Mouse (Mus musculus) C3H10T1/2 (cell line): Measurements from ENCODE around the gene Donson. TPM values are rescaled to one million over a fixed set of nuclear protein-coding genes. Genes with fewer than 3 reads are reported as not detected.

Experiments used
- polyA plus RNA-seq, 2 experiments: library from polyadenylated mRNA; unstranded; fragments of >200 nt; fragmentation: generic; extraction: Trizol; gene quantifications; one replicate each; pipeline ENCODE4 v1.2.1; 2012; ENCODE audit warnings: missing spikeins in 2 of 2

Donson gene
- polyA plus RNA-seq, result 1 to 10 TPM; 1.5 to 3.9 TPM

DNA sequence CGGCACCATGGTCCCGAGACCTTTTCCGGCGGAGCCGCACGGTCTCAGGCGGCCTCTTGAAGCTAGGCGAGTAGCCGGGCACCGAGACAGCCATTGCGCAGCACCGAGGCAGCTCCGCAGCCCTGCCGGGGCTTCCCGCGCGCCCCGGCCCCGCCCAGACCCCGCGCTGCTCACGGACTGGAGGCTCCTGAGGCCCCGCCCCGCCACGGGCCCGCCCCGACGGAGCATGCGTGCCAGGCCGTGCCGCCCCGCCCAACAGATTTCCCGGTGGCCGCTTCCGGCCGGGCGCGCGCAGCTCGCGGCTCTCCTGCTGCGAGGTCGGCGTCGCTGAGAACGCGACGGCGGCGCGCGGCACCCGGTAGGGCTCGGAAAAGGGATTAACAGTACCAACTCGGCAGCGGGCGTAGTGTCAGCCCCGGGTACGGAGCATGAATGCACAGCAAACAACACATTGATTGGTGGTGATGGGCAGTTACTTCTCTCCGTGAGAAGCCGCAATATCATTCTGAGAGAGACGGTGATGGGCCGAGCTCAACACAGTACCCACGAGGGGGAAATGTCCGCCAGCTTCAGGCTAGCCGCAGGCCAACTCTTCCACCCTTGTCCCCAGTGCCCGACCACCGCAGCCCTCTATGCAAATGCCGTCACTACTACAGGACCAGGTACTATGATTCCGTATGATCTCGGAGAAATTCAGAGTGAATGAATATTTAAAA is at the start of gene Donson:
Gene Donson, minus strand, starts transcription at position 152 of the 716 bp plus-strand sequence.

DNA sequence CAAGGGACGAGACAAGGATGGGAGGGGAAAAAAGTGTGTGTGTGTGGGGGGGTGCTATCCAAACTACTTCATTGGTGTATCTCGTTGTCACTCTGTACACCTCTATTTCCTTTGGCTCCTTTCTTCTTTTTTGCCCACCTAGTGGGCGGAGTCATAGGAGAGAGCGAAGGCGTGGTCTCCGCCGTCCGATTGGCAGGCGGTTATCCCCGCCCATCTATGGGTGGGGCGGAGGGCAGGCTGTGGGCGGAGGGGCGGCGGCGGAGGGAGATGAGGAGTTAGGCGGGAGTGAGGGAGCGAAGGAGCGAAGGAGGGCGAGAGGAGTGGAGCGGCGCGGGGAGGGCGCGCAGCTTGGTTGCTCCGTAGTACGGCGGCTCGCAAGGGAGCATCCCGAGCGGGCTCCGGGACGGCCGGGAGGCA is 40.5 kb upstream of the Donson start, which contains the start of gene Itsn1:
Gene Itsn1, plus strand, starts transcription at position 216 of the 417 bp plus-strand sequence.

DNA sequence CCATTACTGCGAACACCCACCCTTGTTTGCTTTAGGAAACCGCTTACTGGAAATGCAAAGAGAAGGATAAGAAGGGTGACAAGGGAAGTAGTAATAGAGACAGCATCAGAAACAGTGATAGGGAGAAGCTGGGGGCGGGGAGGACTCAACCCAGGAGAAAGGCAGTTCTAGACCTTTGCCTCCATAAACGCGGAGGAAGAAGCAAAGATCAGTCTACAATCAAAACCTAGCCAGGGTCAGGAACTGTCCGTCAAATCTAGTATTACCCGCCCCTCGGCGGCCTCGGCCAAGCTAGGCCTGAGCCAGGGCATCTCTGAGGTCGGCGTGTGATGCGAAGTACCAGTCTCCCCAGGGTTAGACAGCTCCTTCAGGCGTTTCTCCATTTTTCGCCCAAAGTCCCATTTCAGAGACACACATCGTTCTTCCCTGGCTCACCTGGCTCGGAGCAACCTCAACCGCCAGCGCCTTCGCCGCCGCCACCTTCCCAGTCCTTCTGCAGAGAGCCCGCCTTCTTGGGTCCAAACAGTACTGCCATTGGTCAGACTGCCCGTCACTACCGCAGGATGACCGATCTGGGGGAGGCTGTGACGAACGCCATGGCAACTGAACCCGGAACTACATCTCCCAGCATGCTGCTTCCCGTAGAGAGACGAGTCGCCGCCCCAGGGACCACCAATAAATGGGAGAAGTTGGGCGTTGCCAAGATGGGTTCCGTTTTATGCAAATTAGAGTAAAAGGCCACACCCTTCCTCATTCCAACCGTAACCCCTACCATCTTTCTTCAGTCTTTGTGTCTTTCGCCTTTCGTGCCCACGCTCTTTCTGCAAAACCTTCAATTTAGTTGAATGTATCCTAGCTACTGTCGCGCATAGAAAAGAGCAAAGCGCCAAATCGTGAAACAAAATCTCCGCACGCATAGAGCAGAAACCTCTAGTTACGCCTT is 39.8 kb upstream of the Donson start, which contains the start of gene Cryzl1:
Gene Cryzl1, minus strand, starts transcription at position 853 of the 943 bp plus-strand sequence.

DNA sequence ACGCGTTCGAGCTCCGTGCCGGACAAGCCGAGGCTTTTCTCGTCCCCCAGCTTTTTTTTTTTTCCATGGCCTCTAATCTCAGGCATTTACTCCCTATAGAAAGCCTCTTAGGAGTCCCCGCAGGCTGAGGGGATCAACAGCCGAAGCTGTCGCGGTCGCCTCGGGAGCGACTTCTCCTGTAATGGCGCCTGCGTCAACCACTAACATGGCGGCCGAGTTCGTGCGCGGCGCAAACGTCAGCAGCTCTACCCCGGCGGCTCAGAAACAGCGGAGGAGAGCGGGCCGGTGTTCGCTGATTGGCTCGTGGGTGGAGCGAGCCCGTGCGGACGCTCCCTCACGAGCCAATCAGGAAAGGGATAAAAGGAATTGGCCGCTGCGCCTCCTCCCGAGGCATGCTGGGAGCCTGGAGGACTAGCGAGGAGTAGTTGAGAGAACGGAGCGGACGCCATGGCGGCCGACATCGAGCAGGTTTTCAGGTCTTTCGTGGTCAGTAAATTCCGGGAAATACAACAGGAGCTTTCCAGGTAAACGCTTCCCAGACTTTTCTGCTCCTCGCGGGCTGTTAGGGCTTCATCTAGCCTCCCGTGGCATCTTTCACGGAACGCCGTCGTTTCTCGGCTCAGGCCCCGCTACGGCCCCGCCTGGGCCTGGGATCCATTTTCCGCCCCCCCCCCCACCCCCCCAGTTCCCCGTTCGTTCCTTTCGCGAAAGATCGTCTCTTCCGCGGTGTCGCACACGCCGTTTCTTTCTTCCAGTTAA is 40.9 kb downstream of the Donson start, which contains the start of gene Son:
Gene Son, plus strand, starts transcription at position 46 of the 759 bp plus-strand sequence.

DNA sequence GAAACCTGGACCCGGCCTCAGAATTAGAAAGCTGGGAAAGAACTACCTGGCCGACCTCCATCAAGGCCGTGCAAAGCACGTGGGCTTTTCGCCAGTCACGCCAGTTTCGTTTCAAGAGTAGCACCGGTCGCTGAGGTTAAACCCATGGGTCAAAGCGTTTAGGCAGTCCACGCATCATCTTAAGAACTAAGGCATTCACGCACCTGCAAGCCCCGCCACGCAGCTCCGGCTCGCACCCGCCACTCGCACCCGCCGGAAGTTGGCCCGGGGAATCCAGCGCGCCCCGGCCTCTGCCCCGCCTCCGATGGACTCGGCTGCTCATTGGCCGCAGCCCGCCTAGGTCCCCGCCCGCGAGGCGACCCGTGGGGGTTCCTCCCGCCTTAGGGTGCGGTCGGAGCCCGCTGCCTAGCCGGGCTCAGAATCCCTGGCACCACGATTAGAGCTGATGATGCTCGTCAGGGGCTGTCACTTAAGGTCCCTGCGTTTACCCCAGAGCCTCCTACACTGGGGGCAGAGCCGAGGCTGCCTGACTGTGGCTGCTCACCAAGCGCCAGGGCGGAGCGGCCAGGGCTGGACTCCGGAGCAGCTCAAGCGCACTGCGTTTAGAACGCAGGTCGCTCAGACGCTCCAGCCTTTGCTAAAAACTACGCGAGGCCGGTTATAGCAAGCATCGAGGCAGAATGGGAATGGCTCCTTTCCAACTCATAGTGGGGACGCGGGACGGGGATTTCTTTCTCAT is 41.7 kb downstream of the Donson start, which contains the start of gene Gart:
Gene Gart, minus strand, starts transcription at position 272 of the 739 bp plus-strand sequence.

Other genes starting within 250 kb of the Donson start
- 10 to 100 TPM in 1 of 2 experiments, 1 to 10 TPM in 1; 2.6 to 31.0 TPM for gene Ifnar1, start 203.5 kb downstream of the Donson start, polyA plus RNA-seq
- 10 to 100 TPM in 1 of 2 experiments, 1 to 10 TPM in 1; 6.6 to 40.8 TPM for gene Ifngr2, start 141.7 kb downstream of the Donson start, polyA plus RNA-seq
- gene Tmem50b, start 91.0 kb downstream of the Donson start, polyA plus RNA-seq, result 10 to 100 TPM in 1 of 2 experiments, 1 to 10 TPM in 1; 2.6 to 17.6 TPM
- gene Dnajc28, start 69.7 kb downstream of the Donson start, polyA plus RNA-seq, result 1 to 10 TPM in 1 of 2 experiments, under 1 TPM in 1; 0.04 to 2.2 TPM
- gene Gart, start 41.8 kb downstream of the Donson start, polyA plus RNA-seq, result 100 to 1,000 TPM in 1 of 2 experiments, 10 to 100 TPM in 1; 68.3 to 148 TPM
- gene Son, start 41.3 kb downstream of the Donson start, polyA plus RNA-seq, result 10 to 100 TPM; 13.5 to 61.2 TPM
- 10 to 100 TPM in 1 of 2 experiments, 1 to 10 TPM in 1; 3.3 to 29.1 TPM for gene Cryzl1, start 40.2 kb upstream of the Donson start, polyA plus RNA-seq
- gene Itsn1, start 40.5 kb upstream of the Donson start, polyA plus RNA-seq, result 10 to 100 TPM in 1 of 2 experiments, 1 to 10 TPM in 1; 5.1 to 28.6 TPM